Mouse (Mus musculus): Measurements from ENCODE around the gene Tmem221.
A peak's percentile ranks its signal among the peaks of the same experiment; 100 is the strongest.

GRCm38 (mm10) chr8:71537028-71537867 is 21.4 kb downstream of the Tmem221 start, which contains the start of gene Bst2:
- TF ChIP-seq POLR2A (IDR thresholded peaks at IDR 0.05; ENCODE audit: insufficient read length, low read depth), result no peak
- peak; percentile 45 for TF ChIP-seq USF1 (IDR thresholded peaks at IDR 0.05; ENCODE audit: low read depth)
- TF ChIP-seq TCF3 (IDR thresholded peaks at IDR 0.05; ENCODE audit: insufficient read length, low read depth), result no peak
- TF ChIP-seq MAX (IDR thresholded peaks at IDR 0.05; ENCODE audit: low read depth), result no peak

All from myocyte (in vitro differentiated cells).